Mouse (Mus musculus): ENCODE results near the gene Hmgb1. TPM values are rescaled to one million over a fixed set of nuclear protein-coding genes. Genes with fewer than 3 reads are reported as not detected.
A peak's percentile ranks its signal among the peaks of the same experiment; 100 is the strongest.

Gene Hmgb1
- polyA plus RNA-seq, 1 experiment from 2014 or later, result 439 TPM

- no peak for TF ChIP-seq CTCF (IDR thresholded peaks at IDR 0.05; ENCODE audit: low read depth)
- no peak for TF ChIP-seq EP300 (IDR thresholded peaks at IDR 0.05; ENCODE audit: low read depth)
- H3K36me3 ChIP-seq (replicated peaks; ENCODE audit: insufficient read depth, low read length), result no peaks in the 10 kb centered on the region
- H3K27me3 ChIP-seq (ENCODE audit: insufficient read depth, low read length), result no peaks in the 10 kb centered on the region
- peak overlapping the region; percentile 69 for H3K27ac ChIP-seq (ENCODE audit: low read depth)
- no peak for DNase-seq
- H3K9ac ChIP-seq (replicated peaks), result peak overlapping the region; percentile 59; the same call in 1 of the 2 replicates
- ATAC-seq, result no peak
- no peaks in the 10 kb centered on the region for H3K9me3 ChIP-seq (ENCODE audit: low read length)
- H3K4me1 ChIP-seq (ENCODE audit: insufficient read depth), result peaks cover 19% of the 10 kb centered on the region
- H3K4me3 ChIP-seq (ENCODE audit: low read depth, low read length), result peak overlapping the region; percentile 14; the same call in 1 of the 2 replicates
- whole genome bisulfite sequencing (ENCODE audit: insufficient replicate concordance), result 44% methylated on average over 9 of the region's 9 CpGs
- H3K4me2 ChIP-seq (ENCODE audit: low read depth, low read length), result peak overlapping the region; percentile 61
These were observed 178.5 kb downstream of the Hmgb1 start for GRCm38 (mm10) chr5:149005701-149006361.

GRCm38 (mm10) chr5:149005083-149005482, 179.2 kb downstream of the Hmgb1 start:
- Histone ChIP-seq H3K4me1 (ENCODE audit: insufficient read depth) (peaks cover 19% of the 10 kb centered on the region), H3K9ac (replicated peaks) (no peak overlapping the region), H3K4me2 (ENCODE audit: low read depth, low read length) (no peak overlapping the region), H3K9me3 (ENCODE audit: low read length) (no peaks in the 10 kb centered on the region), H3K27me3 (ENCODE audit: insufficient read depth, low read length) (no peaks in the 10 kb centered on the region), H3K4me3 (ENCODE audit: low read depth, low read length) (no peak overlapping the region), H3K27ac (ENCODE audit: low read depth) (0 out of 2 replicates have a peak overlapping the region, but pooled peaks have one; percentile 69), H3K36me3 (replicated peaks; ENCODE audit: insufficient read depth, low read length) (no peaks in the 10 kb centered on the region)
- DNase-seq, result no peak
- no peak for ATAC-seq
- WGBS (ENCODE audit: insufficient replicate concordance), result 25% methylated on average over 9 of the region's 9 CpGs
- TF ChIP-seq CTCF (IDR thresholded peaks at IDR 0.05; ENCODE audit: low read depth) (no peak), EP300 (IDR thresholded peaks at IDR 0.05; ENCODE audit: low read depth) (no peak)

GRCm38 (mm10) chr5:149003137-149003536, 181.2 kb downstream of the Hmgb1 start:
- H3K4me1 ChIP-seq (ENCODE audit: insufficient read depth), result peaks cover 17% of the 10 kb centered on the region
- H3K4me2 ChIP-seq (ENCODE audit: low read depth, low read length), result no peak overlapping the region
- no peak for TF ChIP-seq CTCF (IDR thresholded peaks at IDR 0.05; ENCODE audit: low read depth)
- no peak for TF ChIP-seq EP300 (IDR thresholded peaks at IDR 0.05; ENCODE audit: low read depth)
- H3K9ac ChIP-seq (replicated peaks), result no peak overlapping the region
- WGBS (ENCODE audit: insufficient replicate concordance), result 54% methylated on average over 2 of the region's 2 CpGs
- H3K27ac ChIP-seq (ENCODE audit: low read depth), result peak overlapping the region; percentile 88
- H3K9me3 ChIP-seq (ENCODE audit: low read length), result no peaks in the 10 kb centered on the region
- H3K27me3 ChIP-seq (ENCODE audit: insufficient read depth, low read length), result no peaks in the 10 kb centered on the region
- no peak for ATAC-seq
- H3K4me3 ChIP-seq (ENCODE audit: low read depth, low read length), result no peak overlapping the region
- no peaks in the 10 kb centered on the region for H3K36me3 ChIP-seq (replicated peaks; ENCODE audit: insufficient read depth, low read length)
- no peak for DNase-seq

- WGBS (ENCODE audit: insufficient replicate concordance), result 81% methylated on average over 6 of the region's 6 CpGs
- no peak overlapping the region for H3K4me3 ChIP-seq (ENCODE audit: low read depth, low read length)
- peaks cover 17% of the 10 kb centered on the region for H3K4me1 ChIP-seq (ENCODE audit: insufficient read depth)
- no peaks in the 10 kb centered on the region for H3K36me3 ChIP-seq (replicated peaks; ENCODE audit: insufficient read depth, low read length)
- ATAC-seq, result no peak
- no peak overlapping the region for H3K4me2 ChIP-seq (ENCODE audit: low read depth, low read length)
- no peak for TF ChIP-seq CTCF (IDR thresholded peaks at IDR 0.05; ENCODE audit: low read depth)
- TF ChIP-seq EP300 (IDR thresholded peaks at IDR 0.05; ENCODE audit: low read depth), result no peak
- H3K9ac ChIP-seq (replicated peaks), result no peak overlapping the region
- no peaks in the 10 kb centered on the region for H3K9me3 ChIP-seq (ENCODE audit: low read length)
- H3K27me3 ChIP-seq (ENCODE audit: insufficient read depth, low read length), result no peaks in the 10 kb centered on the region
- H3K27ac ChIP-seq (ENCODE audit: low read depth), result peak overlapping the region; percentile 88
- DNase-seq, result no peak
These were observed 181.5 kb downstream of the Hmgb1 start for GRCm38 (mm10) chr5:149002803-149003115.

GRCm38 (mm10) chr5:149002034-149002802, 182.1 kb downstream of the Hmgb1 start:
- 59% methylated on average over 20 of the region's 20 CpGs for WGBS (ENCODE audit: insufficient replicate concordance)
- Histone ChIP-seq H3K4me3 (ENCODE audit: low read depth, low read length) (no peak overlapping the region), H3K27me3 (ENCODE audit: insufficient read depth, low read length) (no peaks in the 10 kb centered on the region), H3K4me2 (ENCODE audit: low read depth, low read length) (peak overlapping the region; percentile 32), H3K27ac (ENCODE audit: low read depth) (peak overlapping the region; percentile 88), H3K4me1 (ENCODE audit: insufficient read depth) (peaks cover 17% of the 10 kb centered on the region), H3K36me3 (replicated peaks; ENCODE audit: insufficient read depth, low read length) (no peaks in the 10 kb centered on the region), H3K9ac (replicated peaks) (0 out of 2 replicates have a peak overlapping the region, but pooled peaks have one; percentile 16), H3K9me3 (ENCODE audit: low read length) (no peaks in the 10 kb centered on the region)
- DNase-seq, result no peak
- peak; percentile 31; the same call in 1 of the 2 replicates for ATAC-seq
- TF ChIP-seq EP300 (IDR thresholded peaks at IDR 0.05; ENCODE audit: low read depth), result no peak
- TF ChIP-seq CTCF (IDR thresholded peaks at IDR 0.05; ENCODE audit: low read depth), result no peak

GRCm38 (mm10) chr5:148999802-149000201, 184.5 kb downstream of the Hmgb1 start:
- DNase-seq (no peak), ATAC-seq (no peak)
- TF ChIP-seq CTCF (IDR thresholded peaks at IDR 0.05; ENCODE audit: low read depth) (no peak), EP300 (IDR thresholded peaks at IDR 0.05; ENCODE audit: low read depth) (no peak)
- no peaks in the 10 kb centered on the region for H3K9me3 ChIP-seq (ENCODE audit: low read length)
- H3K4me2 ChIP-seq (ENCODE audit: low read depth, low read length), result no peak overlapping the region
- H3K36me3 ChIP-seq (replicated peaks; ENCODE audit: insufficient read depth, low read length), result no peaks in the 10 kb centered on the region
- no peak overlapping the region for H3K9ac ChIP-seq (replicated peaks)
- no peak overlapping the region for H3K4me3 ChIP-seq (ENCODE audit: low read depth, low read length)
- 76% methylated on average over 7 of the region's 7 CpGs for WGBS (ENCODE audit: insufficient replicate concordance)
- peaks cover 7% of the 10 kb centered on the region; the same call in 1 of the 2 replicates for H3K4me1 ChIP-seq (ENCODE audit: insufficient read depth)
- no peaks in the 10 kb centered on the region for H3K27me3 ChIP-seq (ENCODE audit: insufficient read depth, low read length)
- H3K27ac ChIP-seq (ENCODE audit: low read depth), result no peak overlapping the region

Measured in liver, postnatal 0 days (tissue).